Mouse (Mus musculus) testis, adult 2 months (tissue): ENCODE measurements around the gene Grik5.

ENCODE experiments used
- CTCF ChIP-seq: fragments of 200-500 bp; IDR thresholded peaks from 2 replicates; pipeline ENCODE4 v1.5.1; 2012; ENCODE audit warnings: low read depth, mild to moderate bottlenecking, inconsistent platforms, low read length, moderate library complexity; ENCODE audit not compliant: control insufficient read depth, insufficient read depth, insufficient replicate concordance
- POLR2A ChIP-seq: fragments of 200-500 bp; IDR thresholded peaks from 2 replicates; pipeline ENCODE4 v1.6.1; 2012; ENCODE audit warnings: low read depth, mild to moderate bottlenecking, inconsistent platforms, low read length, moderate library complexity; ENCODE audit not compliant: control insufficient read depth

DNA sequence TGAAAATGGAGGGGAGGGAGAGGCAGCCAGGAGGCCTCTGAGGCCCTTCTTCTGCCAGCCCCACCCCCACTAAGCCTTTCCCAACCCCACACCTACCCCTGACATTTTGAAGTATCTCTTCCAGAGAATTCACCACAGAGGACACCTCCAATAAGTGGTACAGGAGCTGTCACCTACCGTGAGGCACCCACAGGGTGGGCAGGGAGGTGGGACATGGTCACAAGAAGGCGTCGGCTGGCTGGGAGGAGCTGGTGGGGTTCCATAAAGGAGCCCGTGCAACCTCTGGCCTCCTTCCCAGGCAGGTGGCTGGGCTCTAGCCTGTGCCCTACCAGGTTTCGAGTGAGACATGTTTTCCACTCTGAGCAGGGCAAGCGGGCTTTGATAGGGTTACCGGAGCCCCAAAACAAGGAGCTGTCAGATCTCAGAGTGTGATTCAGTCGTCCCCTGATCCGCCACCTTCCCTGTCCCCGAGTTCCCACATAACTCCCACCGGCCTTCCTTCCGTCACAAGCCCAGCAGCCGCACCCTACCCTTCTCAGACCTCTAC lies 49.2 kb upstream of the Grik5 start:
- TF ChIP-seq CTCF = no peak
- no peak for TF ChIP-seq POLR2A
